Mouse (Mus musculus): Measurements from ENCODE around the gene Gm28042.

- TF ChIP-seq MAFK (IDR thresholded peaks at IDR 0.05; ENCODE audit: insufficient read depth, low read depth, low read length) = no peak
- TF ChIP-seq ZNF384 (IDR thresholded peaks at IDR 0.05; ENCODE audit: low read depth, low read length) = no peak
Measured at GRCm38 (mm10) chr2:120084593-120085361, 57.5 kb downstream of the Gm28042 start.

Data from ES-E14 (cell line).